Mouse (Mus musculus) stomach, postnatal 0 days (tissue): ENCODE measurements at regions not wholly inside any gene's neighbourhood (a gene's known extent, or its start where the extent isn't known, plus 50 kb on each side); places are given as distances from the start of the nearest gene placed in this dataset.
A peak's percentile ranks its signal among the peaks of the same experiment; 100 is the strongest.

ENCODE experiments used
- ATAC-seq: fragments of 200-750 bp; cut with Nextera tagmentation; 2 replicates; pipeline ENCODE4 v1.8.0; 2017; ENCODE audit not compliant: low FRiP score, low TSS enrichment
- DNase-seq: peaks from one replicate; pipeline ENCODE4 v3.0.0-alpha.2; 2016; ENCODE audit warnings: low spot score
- H3K27ac ChIP-seq: fragments of 300-500 bp; sonication (generic); replicated peaks from 2 replicates; pipeline ENCODE4 v1.5.1; 2014; ENCODE audit warnings: mild to moderate bottlenecking, control low read depth
- H3K27me3 ChIP-seq: fragments of 300-500 bp; sonication (generic); 2 replicates; pipeline ENCODE4 v1.6.1; 2014; ENCODE audit warnings: low read length; ENCODE audit not compliant: control insufficient read depth, insufficient read depth
- H3K36me3 ChIP-seq: fragments of 300-500 bp; sonication (generic); 2 replicates; pipeline ENCODE4 v1.6.1; 2014; ENCODE audit warnings: low read length, mixed read lengths; ENCODE audit not compliant: control insufficient read depth, insufficient read depth
- H3K4me1 ChIP-seq: fragments of 300-500 bp; sonication (generic); replicated peaks from 2 replicates; pipeline ENCODE4 v1.6.1; 2014; ENCODE audit warnings: antibody characterized with exemption; ENCODE audit not compliant: control insufficient read depth, insufficient read depth
- H3K4me2 ChIP-seq: fragments of 300-500 bp; sonication (generic); replicated peaks from 2 replicates; pipeline ENCODE4 v1.6.1; 2014; ENCODE audit warnings: low read depth, mild to moderate bottlenecking, control low read depth, moderate library complexity
- H3K4me3 ChIP-seq: fragments of 300-500 bp; sonication (generic); 2 replicates; pipeline ENCODE4 v1.5.1; 2014; ENCODE audit warnings: low read depth, low read length, control low read depth
- H3K9ac ChIP-seq: fragments of 300-500 bp; sonication (generic); 2 replicates; pipeline ENCODE4 v1.6.1; 2014; ENCODE audit warnings: mild to moderate bottlenecking, low read length, control low read depth, mixed read lengths
- H3K9me3 ChIP-seq: fragments of 300-500 bp; sonication (generic); 2 replicates; pipeline ENCODE4 v1.6.1; 2016; ENCODE audit warnings: low read length; ENCODE audit not compliant: control insufficient read depth
- CTCF ChIP-seq: IDR thresholded peaks from 2 replicates; pipeline ENCODE4 v1.5.1; 2016; ENCODE audit warnings: antibody characterized with exemption, low read depth, mild to moderate bottlenecking, moderate library complexity
- EP300 ChIP-seq: optimal IDR thresholded peaks from 2 replicates; pipeline ENCODE3; 2016; ENCODE audit warnings: antibody characterized with exemption
- WGBS: fragments of 180-500 bp; shearing (Covaris S2); extraction: QIAGEN DNeasy Blood & Tissue Kit; methylation state at CpG from one replicate; pipeline ENCODE4 v1.1.7; 2014; 5-methylcytosine and 5-hydroxymethylcytosine counted together

GRCm38 (mm10) chr7:64082201-64082600, 71.4 kb upstream of the Trpm1 start:
- no peaks in the 10 kb centered on the region for H3K36me3 ChIP-seq
- no peak for ATAC-seq

GRCm38 (mm10) chr7:64081618-64082017, 72.0 kb upstream of the Trpm1 start:
- Histone ChIP-seq H3K4me3 (no peak overlapping the region), H3K27ac (no peak overlapping the region), H3K4me1 (no peaks in the 10 kb centered on the region), H3K9me3 (no peaks in the 10 kb centered on the region), H3K4me2 (no peak overlapping the region), H3K27me3 (no peaks in the 10 kb centered on the region), H3K36me3 (no peaks in the 10 kb centered on the region), H3K9ac (no peak overlapping the region)
- DNase-seq = peak; percentile 11
- ATAC-seq = no peak
- TF ChIP-seq EP300 (no peak), CTCF (no peak)
- 64% methylated on average over 2 of the region's 2 CpGs for WGBS

More at GRCm38 (mm10) chr7:64082201-64082600, 71.4 kb upstream of the Trpm1 start:
- H3K9ac ChIP-seq = no peak overlapping the region
- TF ChIP-seq CTCF = no peak
- no peak for TF ChIP-seq EP300
- H3K27me3 ChIP-seq = no peaks in the 10 kb centered on the region
- H3K4me1 ChIP-seq = no peaks in the 10 kb centered on the region
- WGBS = 89% methylated on average over 3 of the region's 3 CpGs
- no peak for DNase-seq
- no peak overlapping the region for H3K4me2 ChIP-seq
- H3K27ac ChIP-seq = no peak overlapping the region
- H3K4me3 ChIP-seq = no peak overlapping the region
- no peaks in the 10 kb centered on the region for H3K9me3 ChIP-seq

- Histone ChIP-seq H3K9me3 (no peaks in the 10 kb centered on the region), H3K4me3 (no peak overlapping the region), H3K4me1 (no peaks in the 10 kb centered on the region), H3K36me3 (no peaks in the 10 kb centered on the region), H3K9ac (no peak overlapping the region), H3K4me2 (no peak overlapping the region), H3K27me3 (no peaks in the 10 kb centered on the region), H3K27ac (no peak overlapping the region)
- no peak for TF ChIP-seq CTCF
- ATAC-seq (no peak), DNase-seq (peak; percentile 7)
- 78% methylated on average over 2 of the region's 2 CpGs for WGBS
Measured at GRCm38 (mm10) chr7:64081019-64081418, 72.6 kb upstream of the Trpm1 start.

GRCm38 (mm10) chr7:64079301-64079700, 74.3 kb upstream of the Trpm1 start:
- Histone ChIP-seq H3K4me1 (no peaks in the 10 kb centered on the region), H3K36me3 (no peaks in the 10 kb centered on the region), H3K27me3 (no peaks in the 10 kb centered on the region), H3K4me2 (no peak overlapping the region), H3K9me3 (no peaks in the 10 kb centered on the region), H3K9ac (no peak overlapping the region), H3K27ac (no peak overlapping the region), H3K4me3 (no peak overlapping the region)
- no peak for ATAC-seq
- TF ChIP-seq CTCF (no peak), EP300 (no peak)
- WGBS = 81% methylated on average over 3 of the region's 3 CpGs
- peak; percentile 7 for DNase-seq

GRCm38 (mm10) chr7:64078646-64079045, 75.0 kb upstream of the Trpm1 start:
- no peaks in the 10 kb centered on the region for H3K4me1 ChIP-seq
- H3K36me3 ChIP-seq = no peaks in the 10 kb centered on the region
- 0 out of 2 replicates have a peak, but pooled peaks have one; percentile 45 for ATAC-seq
- no peaks in the 10 kb centered on the region for H3K9me3 ChIP-seq
- DNase-seq = peak; percentile 11
- H3K4me2 ChIP-seq = no peak overlapping the region
- no peak overlapping the region for H3K9ac ChIP-seq
- no peaks in the 10 kb centered on the region for H3K27me3 ChIP-seq
- 64% methylated on average over 1 of the region's 1 CpGs for WGBS
- H3K27ac ChIP-seq = no peak overlapping the region
- TF ChIP-seq EP300 (no peak), CTCF (no peak)
- no peak overlapping the region for H3K4me3 ChIP-seq

DNA sequence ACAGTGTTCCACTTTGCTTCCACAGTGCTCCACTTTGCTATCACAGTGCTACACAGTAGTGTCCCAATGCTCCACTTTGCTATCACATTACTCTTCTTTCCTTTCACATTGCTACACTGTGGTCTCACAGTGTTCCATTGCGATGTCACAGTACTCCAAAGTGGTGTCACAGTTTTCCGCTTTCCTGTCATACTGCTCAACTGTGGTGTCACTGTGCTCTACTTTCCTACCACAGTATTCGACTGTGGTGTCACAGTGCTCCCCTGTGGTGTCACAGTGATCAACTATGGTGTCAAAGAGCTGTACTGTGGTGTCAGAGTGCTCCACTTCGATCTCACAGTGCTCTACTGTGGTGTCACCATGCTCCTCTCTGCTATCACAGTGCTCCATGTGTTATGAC, 76.1 kb upstream of the Trpm1 start:
- no peak for ATAC-seq
- Histone ChIP-seq H3K4me1 (no peaks in the 10 kb centered on the region), H3K27ac (no peak overlapping the region), H3K9ac (no peak overlapping the region), H3K4me2 (no peak overlapping the region), H3K9me3 (no peaks in the 10 kb centered on the region), H3K4me3 (no peak overlapping the region), H3K27me3 (no peaks in the 10 kb centered on the region), H3K36me3 (no peaks in the 10 kb centered on the region)
- DNase-seq = peak; percentile 17
- TF ChIP-seq EP300 (no peak), CTCF (peak; percentile 62)
- 69% methylated on average over 4 of the region's 4 CpGs for WGBS
